Mouse (Mus musculus): ENCODE results near the gene Tanc1. TPM values are rescaled to one million over a fixed set of nuclear protein-coding genes. Genes with fewer than 3 reads are reported as not detected.
A peak's percentile ranks its signal among the peaks of the same experiment; 100 is the strongest.

Gene Tanc1
- 3.1 and 5.9 TPM in 2 replicates for total RNA-seq (2017)

DNA sequence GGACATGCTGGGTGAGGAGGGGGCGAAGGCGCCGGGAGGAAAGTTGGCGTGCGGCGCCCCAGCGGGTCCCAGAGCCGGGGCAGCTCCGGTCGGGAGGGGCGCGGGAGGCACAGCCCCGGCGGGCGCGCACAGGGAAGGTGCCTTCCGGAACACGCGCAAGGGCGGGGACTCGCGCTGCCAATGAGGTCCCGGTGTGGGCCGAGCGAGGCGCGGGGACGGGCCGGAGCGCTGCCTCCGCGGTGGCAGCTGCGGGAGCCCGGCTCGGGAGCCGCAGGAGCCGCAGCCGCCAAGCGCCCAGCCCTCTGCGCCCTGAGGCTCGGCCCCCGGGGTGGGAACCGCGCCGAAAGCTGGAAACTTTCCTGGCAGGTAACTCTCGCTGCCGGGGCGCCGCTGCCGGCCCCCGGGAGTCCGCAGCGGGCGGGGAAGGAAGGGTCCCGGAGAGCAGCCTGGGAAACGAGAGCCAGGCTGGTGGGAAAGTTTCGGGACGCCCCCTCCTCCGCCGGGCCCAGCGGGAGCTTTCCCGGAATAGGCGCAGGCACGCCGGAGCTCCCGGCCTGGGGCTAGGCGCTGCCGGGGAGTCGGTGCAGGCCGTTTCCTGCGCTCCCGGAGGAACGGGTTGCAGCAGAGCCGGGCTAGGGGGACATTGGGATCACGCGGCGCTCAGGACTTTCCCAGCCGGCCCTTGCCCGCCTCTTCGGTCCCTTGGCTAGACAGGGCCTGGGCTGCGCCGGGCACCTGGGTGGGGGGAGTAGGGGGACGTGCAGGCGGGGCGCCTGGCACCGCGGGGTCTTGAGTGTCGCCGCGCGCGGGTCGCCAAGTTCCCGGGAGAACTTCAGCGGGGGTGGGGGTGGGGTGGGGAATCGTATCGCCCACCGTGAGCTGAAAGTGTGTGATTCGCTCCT is at the start of gene Tanc1:
TSS of gene Tanc1 (plus strand) at position 212 of the 902 bp plus-strand sequence.
- peak; percentile 48; the same call in 1 of the 2 replicates for ATAC-seq (ENCODE audit: extremely low read depth, insufficient number of reproducible peaks, low FRiP score, poor library complexity, severe bottlenecking)

DNA sequence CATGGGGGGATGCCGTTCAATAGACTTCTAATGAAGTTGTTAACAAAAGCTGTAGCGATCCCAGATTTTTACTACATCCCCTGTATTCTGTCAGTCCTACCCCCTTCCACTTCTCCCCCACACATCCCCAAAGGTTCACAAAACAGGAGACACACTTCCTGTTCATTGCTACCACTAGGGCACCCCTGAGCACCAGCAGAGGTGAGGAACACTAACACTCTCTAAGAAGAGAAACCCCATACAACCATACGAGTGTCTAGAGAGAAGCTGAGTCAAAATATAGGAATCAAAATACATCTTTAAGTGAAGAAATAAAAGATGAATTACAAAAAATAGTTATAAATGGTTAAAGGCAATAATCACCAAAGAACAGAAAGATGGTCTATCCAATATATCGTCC is 49.6 kb upstream of the Tanc1 start:
- ATAC-seq (ENCODE audit: extremely low read depth, insufficient number of reproducible peaks, low FRiP score, poor library complexity, severe bottlenecking) = no peak

DNA sequence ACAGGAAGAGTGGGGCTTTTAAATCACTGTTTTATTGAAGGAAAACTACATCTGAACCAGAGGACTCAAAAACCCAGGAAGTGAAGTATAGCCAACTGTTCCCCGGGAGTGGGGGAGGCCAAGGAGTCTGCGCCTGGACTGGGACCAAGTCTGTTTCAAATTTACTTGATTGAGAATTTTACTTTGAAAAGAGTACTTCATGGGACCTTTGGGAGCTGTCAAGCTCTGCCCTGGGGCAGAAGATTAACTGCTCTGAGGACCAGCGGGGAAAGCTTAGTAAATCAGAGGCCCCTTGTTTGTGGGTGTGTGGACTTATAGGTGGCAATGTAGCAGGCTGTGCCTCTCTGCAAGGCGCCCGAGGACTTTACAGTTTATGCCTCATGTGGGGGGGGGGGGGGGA is 49.1 kb upstream of the Tanc1 start:
- no peak for ATAC-seq (ENCODE audit: extremely low read depth, insufficient number of reproducible peaks, low FRiP score, poor library complexity, severe bottlenecking)

DNA sequence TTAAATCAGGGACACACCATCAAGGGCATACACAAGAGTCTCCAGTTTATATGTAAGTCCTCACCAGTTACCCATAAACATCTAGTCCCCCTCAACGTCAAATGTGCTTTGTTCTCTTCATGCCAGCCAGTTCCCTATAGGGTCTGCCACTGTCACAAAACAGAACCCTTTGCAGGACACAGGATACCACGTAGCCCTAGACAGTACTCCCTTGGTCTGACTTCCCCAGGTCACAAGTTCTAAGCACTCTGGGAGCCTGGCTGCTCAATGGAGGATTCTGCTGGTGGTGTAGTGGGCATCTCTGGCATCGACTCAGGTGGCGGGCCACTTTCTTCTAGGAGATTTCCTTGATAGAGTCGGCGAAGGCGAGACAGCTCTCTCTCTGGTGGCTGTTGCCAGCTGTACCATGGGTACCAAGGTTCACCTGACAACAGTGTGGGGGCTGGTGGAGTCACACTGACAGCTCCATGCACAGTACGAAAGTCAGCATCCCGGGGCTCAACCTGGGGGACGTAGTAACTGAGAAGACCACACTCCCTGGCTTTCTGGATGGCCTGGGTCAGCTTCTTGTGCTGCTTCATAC is 47.7 kb upstream of the Tanc1 start:
- 0 out of 2 replicates have a peak, but pooled peaks have one; percentile 9 for ATAC-seq (ENCODE audit: extremely low read depth, insufficient number of reproducible peaks, low FRiP score, poor library complexity, severe bottlenecking)

DNA sequence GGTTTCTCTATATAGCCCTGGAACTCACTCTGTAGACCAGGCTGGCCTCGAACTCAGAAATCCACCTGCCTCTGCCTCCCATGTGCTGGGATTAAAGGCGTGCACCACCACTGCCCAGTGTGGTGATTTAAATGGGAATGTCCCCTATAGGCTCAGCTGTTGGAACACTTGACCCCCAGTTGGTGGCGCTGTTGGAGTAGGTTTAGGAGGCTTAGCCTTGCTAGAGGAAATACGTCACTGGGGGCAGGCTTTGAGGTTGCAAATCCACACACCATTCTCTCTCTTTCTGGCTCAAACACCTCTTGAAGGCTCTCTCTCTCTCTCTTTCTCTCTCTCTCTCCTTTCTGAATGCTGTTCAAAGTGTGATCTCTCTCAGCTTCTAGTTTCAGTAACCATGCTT is 46.9 kb upstream of the Tanc1 start:
- no peak for ATAC-seq (ENCODE audit: extremely low read depth, insufficient number of reproducible peaks, low FRiP score, poor library complexity, severe bottlenecking)

DNA sequence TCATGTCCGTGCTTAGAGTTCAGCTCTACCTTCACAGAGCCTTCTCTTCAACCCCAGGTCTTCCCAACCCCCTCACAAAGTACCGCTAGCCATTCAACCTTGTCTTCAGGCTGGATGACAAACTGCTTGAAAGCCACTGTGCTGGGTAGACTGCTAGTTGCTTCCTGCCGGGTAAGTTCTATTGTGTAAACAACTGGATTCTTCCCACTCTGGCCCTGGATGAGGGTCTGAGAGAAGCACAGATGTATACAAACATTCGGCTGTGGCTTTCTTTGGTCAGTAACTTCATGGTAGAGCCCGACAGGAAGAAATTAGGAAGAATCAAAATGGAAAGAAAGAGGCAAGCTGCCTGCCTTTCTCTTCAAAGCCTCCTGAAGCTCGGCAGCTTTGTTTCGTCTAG is 30.9 kb upstream of the Tanc1 start:
- no peak for ATAC-seq (ENCODE audit: extremely low read depth, insufficient number of reproducible peaks, low FRiP score, poor library complexity, severe bottlenecking)

DNA sequence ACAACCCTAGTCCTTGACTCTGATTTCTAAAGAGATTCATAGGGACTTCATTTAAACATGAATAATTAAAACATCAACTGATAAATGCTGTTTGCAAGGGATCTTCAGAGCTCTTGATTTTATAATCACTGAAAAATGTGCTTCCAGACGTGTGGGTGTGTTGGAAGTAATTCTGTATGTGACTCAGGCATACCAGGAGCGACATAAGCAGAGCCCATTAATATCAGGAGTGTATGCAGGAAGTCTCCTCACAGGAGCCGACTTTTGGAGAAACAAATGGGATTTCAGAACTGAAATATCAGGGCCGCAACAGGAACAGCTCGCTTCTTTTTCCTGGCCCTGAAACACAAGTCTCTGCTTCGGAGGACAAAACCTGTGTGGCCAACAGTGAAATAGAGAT is 27.9 kb upstream of the Tanc1 start:
- ATAC-seq (ENCODE audit: extremely low read depth, insufficient number of reproducible peaks, low FRiP score, poor library complexity, severe bottlenecking) = no peak

DNA sequence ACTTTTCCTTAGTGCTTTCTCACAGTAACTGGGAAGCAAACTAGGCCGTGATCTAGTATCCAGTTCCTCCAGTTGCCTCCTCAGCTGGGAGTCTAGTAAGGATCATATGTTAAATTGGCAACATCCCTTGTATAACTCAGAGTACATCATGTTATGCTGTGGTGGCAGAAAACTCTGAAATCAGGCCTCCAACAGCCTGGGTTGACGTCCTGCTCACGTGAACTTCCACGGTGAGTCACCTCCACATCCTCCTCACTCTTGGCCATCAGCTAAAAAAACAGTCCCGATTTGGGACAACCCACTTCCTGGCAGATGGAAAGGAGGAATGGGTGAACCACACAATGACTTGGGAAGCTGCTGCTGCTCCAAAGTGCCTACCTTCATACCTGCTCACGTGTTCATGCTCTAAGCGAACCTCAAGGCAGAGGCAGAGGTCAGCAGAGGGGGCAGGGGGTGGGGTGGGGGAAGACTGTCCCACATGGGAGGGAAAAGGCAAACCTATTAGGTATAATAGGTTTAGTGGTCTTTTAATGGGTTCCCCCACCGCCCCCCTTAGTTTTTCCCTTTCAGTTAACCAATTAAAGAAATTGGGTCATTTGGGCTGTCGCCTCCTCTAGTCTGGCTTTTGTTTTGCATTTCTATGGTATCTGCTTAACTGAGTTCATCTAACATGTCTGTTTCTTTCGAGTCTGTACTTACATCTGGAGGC is 24.3 kb upstream of the Tanc1 start:
- no peak for ATAC-seq (ENCODE audit: extremely low read depth, insufficient number of reproducible peaks, low FRiP score, poor library complexity, severe bottlenecking)

DNA sequence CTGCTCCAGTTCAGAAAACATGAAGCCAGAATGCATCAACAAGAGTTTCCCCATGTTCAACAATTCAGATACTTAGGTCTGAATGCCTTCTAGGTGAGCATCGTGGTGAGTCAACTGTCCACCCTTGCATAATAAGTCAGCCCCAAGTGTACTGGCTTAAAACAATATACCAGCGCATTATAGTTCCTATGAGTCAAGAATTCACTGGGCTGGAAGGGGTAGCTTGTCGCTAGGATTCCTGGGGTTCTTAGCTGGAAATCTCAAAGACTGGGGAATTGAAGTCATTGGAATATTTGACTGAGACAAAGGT is 23.8 kb upstream of the Tanc1 start:
- no peak for ATAC-seq (ENCODE audit: extremely low read depth, insufficient number of reproducible peaks, low FRiP score, poor library complexity, severe bottlenecking)

DNA sequence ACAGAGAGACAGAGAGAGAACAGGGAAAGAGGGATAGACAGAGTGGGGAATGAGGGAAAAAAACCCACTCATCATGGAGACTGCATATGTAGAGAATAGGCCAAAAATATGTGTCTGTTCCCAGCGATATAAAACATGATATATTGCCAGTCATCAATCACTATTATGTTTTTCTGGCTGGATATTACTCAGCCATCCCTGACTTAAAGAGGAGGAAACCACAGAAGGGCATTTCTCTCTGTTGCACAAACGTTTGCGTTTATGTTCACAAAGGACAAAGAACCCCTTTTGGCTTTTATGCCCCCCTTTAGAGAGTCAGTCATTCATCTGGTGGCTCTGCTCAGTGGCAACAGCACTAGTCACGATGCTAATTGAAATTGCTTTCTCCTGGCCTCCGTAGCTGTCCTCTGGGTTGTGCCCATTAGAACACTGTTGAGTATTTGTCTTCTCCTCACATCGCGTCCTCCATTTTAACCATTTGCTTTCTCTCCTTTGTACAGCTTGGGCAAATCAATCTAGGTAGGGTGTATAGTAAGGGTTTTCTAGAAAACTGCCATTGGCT is 18.4 kb upstream of the Tanc1 start:
- ATAC-seq (ENCODE audit: extremely low read depth, insufficient number of reproducible peaks, low FRiP score, poor library complexity, severe bottlenecking) = no peak

DNA sequence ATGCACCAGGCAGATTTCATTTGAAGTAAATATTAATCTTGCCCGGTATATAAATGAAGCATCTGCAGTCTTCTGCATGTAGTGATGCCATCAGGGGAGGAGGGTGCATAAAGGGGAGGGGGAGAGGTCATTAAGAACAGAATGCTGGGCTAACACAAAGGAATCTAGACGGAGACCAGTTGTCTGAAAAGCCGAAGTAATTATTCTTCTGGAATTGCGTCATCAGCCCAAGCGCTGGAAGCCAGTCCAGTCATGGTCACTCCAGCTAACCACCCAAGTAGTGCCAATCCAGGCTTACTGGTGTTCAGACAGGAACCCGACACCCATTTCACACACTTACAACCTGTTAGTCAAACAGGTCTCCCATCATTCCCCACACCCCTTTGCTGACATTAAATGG is 17.7 kb upstream of the Tanc1 start:
- no peak for ATAC-seq (ENCODE audit: extremely low read depth, insufficient number of reproducible peaks, low FRiP score, poor library complexity, severe bottlenecking)

DNA sequence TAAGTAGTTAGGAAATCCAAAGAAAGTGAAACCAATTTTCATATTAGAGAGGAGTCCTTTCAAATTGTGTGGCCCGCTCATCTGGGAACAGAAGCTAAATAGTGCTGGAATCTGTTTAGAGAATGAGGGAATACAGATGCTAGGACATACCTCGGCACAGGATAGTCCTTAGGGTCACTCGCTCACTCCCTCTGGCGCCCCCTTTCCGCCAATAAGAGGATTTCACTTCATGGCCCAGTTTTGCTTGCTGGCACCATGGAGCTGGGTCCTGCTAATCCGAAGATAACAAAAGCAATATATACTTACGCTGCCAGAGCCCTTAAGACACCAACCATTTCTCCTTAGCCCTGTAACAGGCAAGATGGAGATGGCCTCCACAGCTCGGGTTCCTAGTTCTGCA is 15.3 kb upstream of the Tanc1 start:
- no peak for ATAC-seq (ENCODE audit: extremely low read depth, insufficient number of reproducible peaks, low FRiP score, poor library complexity, severe bottlenecking)

DNA sequence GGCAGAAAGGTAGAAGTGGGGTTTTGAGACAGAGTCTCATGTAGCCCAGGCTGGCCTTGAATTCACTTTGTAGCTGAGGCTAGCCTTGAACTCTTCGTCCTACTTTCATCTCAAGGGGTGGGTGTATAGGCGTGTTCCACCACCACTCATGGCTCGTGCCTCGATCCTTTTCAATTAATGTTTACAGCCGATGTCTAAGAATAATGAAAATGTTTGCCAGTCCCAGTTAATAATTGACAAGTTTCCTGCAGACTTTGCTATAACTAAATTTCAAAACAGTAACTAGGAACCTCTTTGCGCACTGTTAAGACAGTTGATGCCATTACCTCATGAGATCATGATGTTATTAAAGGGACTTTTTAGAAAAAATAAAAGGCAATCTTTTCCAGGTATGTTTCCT is 13.6 kb upstream of the Tanc1 start:
- ATAC-seq (ENCODE audit: extremely low read depth, insufficient number of reproducible peaks, low FRiP score, poor library complexity, severe bottlenecking) = no peak

DNA sequence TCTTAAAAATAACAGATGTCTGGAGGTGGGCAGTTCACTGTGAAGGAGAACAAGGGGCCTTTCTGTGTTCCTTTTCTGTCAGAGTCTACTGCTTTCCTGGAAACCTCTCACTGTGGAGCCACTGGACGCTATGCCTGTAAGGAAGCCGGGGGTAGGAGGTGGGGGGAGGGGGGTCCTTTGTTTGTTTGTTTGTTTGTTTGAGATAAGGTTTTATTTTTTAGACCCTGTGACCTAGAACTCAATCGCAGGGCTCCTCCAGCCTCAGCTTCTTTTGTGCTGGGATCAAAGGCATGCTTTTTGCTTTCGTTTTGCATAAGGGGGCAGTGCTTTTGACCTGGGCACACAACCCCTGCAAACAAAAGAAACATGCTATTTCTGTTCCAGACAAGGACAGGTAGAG is 12.9 kb upstream of the Tanc1 start:
- no peak for ATAC-seq (ENCODE audit: extremely low read depth, insufficient number of reproducible peaks, low FRiP score, poor library complexity, severe bottlenecking)

DNA sequence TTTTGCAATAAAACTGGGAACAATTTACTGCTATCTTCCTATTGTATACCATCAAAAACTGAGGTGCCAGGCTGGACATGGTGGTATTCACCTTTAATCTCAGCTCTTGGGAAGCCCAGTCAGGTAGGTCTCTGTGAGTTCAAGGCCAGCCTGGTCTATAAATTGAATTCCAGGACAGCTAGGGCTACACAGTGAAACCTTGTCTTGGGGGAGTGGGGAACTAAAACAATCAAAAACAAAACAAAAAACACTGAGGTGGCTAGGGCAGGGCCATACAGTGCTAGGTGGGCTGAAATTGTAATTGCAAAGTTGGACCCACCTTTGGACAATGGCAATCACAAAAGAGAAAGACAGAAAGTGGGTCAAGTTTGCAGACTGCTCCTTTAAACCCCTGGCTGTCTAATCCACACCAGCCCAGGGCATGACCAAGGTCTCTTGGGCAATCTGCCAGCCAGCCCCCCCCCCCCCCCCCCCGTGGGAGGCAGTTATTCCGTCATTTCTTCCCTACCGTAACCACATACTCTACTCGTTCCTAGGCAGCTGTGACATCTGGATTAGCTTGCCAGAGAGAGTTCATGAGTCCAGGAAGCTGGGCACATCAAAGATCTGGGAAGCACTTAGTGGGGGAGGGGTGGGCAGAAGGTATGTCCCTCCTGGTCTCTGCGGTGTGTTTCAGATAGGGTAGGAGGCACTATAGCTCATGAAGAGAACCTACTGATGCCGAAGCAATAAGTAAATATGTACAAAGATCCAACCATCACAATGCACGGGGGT is 12.3 kb upstream of the Tanc1 start:
- no peak for ATAC-seq (ENCODE audit: extremely low read depth, insufficient number of reproducible peaks, low FRiP score, poor library complexity, severe bottlenecking)

DNA sequence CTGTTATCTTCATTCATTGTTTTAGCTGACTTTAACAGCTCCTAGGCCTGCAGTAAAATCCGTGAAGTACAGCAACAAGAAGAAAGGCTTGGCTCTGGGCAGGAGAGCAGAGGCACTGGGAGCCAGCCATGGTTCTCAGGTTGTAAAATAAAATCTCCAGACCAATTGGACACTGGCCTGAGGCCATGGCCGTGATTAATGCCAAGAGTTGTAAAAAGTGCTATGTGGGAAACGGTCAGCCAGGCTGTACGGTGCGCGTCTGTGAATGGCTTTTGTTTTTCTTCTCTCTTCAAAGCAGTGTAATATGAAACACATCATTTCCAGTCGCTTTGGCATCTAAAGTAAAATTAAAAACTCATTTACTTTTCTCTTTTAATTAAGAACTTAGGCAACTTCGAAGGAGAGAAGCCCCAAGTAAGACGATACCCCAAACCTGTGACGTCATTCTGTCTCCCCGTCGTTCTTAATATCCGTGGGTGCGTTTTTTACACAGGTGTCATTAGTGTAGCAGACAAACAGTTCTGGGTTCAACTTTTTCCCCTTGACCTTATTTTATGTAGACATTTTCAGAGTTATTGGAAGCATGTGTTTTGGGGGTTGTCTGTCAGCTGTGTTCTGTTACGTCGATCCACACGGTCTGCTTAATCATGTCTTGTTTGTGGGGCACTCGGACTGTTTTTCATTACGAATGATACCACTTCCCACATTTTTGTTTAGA is 11.6 kb upstream of the Tanc1 start:
- ATAC-seq (ENCODE audit: extremely low read depth, insufficient number of reproducible peaks, low FRiP score, poor library complexity, severe bottlenecking) = no peak

DNA sequence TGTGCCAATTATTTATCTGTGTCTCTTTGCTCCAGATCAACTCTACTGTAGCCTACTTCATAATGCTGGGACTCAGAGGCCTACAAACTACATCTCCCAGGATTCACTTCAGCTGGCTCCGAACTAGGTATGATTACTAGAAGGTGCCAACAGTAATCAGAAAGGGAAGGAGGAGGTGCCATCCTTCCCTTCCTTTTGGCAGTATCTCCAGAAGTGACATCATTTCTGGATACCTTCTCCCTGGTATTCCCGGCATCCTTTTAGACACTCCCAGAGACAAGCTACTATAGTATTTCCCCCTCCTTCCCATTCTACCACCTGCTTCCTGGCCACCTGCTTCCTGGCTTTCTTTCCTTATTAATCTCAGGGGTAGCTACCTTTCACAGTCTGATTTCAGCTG is 10.9 kb upstream of the Tanc1 start:
- ATAC-seq (ENCODE audit: extremely low read depth, insufficient number of reproducible peaks, low FRiP score, poor library complexity, severe bottlenecking) = no peak

DNA sequence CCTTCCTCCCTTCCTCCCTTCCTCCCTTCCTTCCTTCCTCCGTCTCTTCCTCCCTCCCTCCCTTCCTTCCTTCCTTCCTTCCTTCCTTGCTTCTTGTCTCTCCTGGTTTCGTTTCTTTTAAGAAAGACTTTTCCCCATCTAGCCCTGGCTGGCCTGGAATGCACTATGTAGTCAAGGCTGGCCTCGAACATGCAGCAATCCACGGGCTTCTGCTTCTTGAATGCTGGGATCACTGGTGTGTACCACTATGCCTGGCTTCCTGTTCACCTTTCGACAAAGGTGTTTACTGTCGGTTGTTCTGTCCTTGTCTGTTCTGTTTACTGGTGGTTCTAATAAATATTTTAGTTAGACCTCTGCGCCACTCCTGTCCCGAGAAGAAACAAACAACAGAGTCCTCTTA is 10.4 kb upstream of the Tanc1 start:
- ATAC-seq (ENCODE audit: extremely low read depth, insufficient number of reproducible peaks, low FRiP score, poor library complexity, severe bottlenecking) = no peak

DNA sequence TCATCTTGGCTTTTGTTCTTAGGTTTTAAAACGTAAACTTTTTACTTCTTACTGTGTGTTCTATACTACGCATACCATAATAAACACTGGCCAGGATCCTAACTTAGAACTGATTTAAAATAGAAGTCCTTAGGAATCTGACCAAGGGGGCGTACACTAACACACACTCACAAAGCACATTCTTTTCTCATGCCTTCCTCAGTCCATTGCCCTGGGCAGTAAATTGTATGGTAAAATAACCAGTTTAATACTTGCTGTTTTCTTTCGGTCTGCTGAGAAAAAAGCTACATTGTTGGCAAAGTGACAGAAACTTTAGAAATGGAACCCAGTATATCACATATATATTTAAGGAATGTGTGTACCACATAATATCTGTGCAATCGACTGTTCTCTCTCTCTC is 2.9 kb upstream of the Tanc1 start:
- ATAC-seq (ENCODE audit: extremely low read depth, insufficient number of reproducible peaks, low FRiP score, poor library complexity, severe bottlenecking) = no peak

Measured in neutrophil, adult 5-6 weeks (primary cell).